Mouse (Mus musculus) adrenal gland, postnatal 4 days (tissue): ENCODE results near the gene Tgfbi. TPM values are rescaled to one million over a fixed set of nuclear protein-coding genes. Genes with fewer than 3 reads are reported as not detected.

Source experiments
- DNase-seq, 2 experiments: peaks; one replicate each; pipeline ENCODE4 v3.0.0; 2021 to 2022; ENCODE audit warnings: low spot score in 2 of 2, mixed read lengths in 2 of 2
- long read RNA-seq, 2 experiments: library from polyadenylated mRNA; stranded (forward); transcript quantifications; one replicate each; pipeline ENCODE4 v2.0.0; 2021
- total RNA-seq, 2 experiments: library from RNA; stranded (reverse); gene quantifications; 2 replicates each; pipeline ENCODE4 v1.2.3; 2021

Tgfbi gene
- 10 to 100 TPM; 52.0 to 53.4 TPM for total RNA-seq
- long read RNA-seq, experiment 1, transcript Tgfbi-201 (17 exons, 2,714 nt): major isoform, 7 of 21 reads
- long read RNA-seq, experiment 1, partial matches to known transcripts: 9 of 21 reads
- long read RNA-seq, experiment 1, other reads (novel, unspliced or antisense): 5 of 21 reads
- long read RNA-seq, experiment 2, transcript Tgfbi-201 (17 exons, 2,714 nt): major isoform, 70 of 85 reads
- long read RNA-seq, experiment 2, partial matches to known transcripts: 9 of 85 reads
- long read RNA-seq, experiment 2, other reads (novel, unspliced or antisense): 6 of 85 reads

DNA sequence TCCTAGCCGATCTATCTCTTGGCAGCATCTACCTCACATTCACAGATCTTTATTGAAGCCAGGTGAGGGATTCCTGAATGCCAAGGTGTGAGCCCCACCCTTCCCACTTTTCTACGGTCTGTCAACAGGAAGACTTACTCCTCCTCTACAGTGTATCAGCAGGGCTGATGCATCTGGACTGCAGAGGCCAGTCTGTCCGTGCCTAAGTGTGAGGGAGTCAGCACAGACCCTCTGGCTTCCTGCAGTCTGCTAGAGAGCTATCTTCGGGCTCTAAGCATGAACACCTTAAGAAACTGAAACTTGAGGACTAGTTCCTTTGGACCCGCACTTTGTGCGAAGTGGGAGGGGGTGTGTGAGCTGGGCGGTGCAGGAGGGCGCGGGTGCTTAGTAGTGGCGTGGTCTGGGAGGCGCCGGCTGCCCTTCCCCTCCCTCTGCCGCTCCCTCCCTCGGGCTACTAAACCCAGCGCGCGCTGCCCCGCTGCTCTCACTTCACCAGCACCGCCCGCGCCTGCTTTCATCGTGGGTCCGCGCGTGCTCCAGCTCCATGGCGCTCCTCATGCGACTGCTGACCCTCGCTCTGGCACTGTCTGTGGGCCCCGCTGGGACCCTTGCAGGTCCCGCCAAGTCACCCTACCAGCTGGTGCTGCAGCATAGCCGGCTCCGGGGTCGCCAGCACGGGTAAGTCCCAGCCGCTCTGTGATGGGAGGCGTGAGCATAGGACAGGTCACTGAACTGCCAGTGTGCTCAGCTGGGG lies at the start of gene Tgfbi:
Tgfbi (plus strand) TSS at position 421 of the 754 bp plus-strand sequence.
- DNase-seq: peak in 1 of 2 experiments; percentile 15

DNA sequence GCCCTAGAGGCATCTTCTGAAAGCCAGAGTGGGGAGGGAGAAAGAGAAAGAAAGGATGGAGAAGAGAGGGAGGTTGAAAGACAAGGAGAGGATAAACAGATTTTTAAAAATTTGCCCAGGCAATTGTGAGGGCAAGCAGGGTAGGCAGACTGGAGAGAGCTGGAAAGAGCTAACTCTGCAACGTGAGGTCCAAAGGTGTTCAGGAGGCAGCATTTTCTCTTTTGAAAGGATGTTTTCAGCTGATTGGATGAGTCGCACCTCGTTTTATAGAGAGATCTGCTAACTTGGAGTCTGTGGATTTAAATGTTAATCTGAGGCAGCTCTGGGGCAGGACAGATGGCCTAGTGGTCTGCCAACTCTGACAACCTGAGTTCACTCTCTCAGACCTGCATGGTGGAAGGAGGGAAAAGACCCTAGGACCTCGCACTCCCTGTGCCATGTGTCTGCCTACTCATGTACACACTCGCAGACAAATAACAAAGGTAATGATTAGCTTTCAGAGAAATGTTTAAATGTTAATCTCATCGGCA lies 49.4 kb upstream of the Tgfbi start:
- no peak for DNase-seq

DNA sequence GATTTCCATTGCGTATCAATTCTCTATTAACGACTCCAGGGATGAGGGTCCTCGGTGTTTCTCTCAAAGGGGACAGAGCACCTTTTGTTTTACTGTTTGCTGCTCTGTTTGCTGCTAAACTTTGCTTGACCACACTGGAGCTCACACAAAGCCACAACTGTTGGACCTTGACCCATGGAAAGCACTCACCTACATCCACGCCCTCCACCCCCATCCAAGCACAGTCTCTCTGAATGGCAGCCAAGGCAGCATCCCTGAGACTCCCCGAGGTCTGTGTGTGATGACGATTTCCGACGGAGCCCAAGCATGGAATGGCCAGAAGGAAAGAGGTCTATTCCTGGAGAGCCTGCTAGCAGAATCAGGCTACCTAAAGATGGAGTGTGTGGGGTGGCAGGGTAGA lies 48.2 kb upstream of the Tgfbi start:
- DNase-seq: no peak

DNA sequence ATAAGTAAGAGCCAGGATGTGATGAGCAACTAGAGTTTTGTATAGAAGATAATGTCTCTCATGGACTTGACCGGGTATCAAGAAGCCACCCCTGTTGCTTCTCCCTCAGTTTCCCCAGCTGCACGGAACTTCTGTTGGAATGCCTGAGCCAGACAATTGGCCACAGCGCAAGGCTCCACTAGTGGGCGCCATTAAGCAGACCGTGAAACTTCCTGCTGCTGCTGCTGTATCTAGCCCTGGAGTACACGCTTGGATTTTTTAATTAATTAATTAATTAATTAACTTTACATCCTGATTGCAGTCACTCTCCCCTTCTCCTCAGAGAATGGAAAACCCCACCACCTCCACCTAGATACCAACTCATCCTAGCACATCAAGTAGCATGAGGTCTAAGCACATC lies 46.2 kb upstream of the Tgfbi start:
- no peak for DNase-seq

DNA sequence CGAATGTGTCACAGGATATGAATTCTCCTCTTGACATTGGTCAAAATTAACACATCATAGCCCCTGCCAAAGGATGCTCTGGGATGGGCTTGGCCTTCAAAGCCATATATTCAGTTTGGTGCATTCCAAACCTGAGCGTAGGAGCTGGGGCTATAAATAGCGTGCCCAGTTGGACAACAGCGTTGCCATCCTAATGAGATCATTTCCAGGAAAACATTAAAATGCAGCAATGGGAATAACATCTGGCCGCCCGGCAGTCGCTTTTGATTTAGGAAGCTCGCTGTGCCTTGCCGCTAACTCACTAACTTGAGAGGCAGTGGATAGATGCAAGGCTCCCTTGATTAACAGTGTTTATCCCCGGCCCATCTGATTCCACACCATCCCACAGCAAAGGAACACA lies 43.0 kb upstream of the Tgfbi start:
- no peak for DNase-seq

DNA sequence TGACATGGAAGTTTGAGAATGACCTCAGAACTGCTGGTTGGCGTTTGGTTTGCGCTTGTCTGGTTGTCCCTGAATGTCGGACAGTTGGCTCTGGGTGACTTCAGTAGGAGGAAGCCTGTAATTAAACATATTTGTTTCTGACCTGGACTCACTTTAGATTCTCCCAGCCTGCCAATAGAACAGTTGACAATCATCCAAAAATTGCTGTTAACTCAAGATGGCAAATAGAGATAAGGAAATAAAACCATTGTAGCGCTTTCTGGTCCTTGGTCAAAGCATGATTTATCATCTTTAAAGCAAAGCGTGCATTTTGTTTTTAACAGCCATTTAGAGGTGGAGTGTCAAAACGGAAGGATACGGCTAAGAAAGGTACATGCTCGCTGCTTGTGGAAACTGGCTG lies 37.7 kb upstream of the Tgfbi start:
- no peak for DNase-seq

DNA sequence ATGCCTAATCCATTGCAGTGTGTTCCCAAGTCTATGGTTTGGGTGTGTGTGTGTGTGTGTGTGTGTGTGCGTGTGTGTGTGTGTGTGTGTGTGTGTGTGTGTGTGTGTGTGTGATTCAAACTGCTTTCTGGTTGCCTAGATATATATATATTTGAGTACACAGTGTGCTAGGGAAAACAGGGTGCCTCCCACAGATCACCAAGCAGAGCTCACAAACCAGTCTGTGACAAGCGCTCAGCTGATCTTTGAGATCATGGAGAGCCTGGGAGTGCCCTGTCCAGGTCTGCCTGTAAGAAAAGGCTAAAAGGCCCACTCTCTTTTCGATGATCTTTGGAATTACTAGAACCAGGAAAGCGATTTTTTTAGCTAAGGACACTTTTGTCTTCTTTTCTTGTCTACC lies 34.2 kb upstream of the Tgfbi start:
- DNase-seq: no peak

DNA sequence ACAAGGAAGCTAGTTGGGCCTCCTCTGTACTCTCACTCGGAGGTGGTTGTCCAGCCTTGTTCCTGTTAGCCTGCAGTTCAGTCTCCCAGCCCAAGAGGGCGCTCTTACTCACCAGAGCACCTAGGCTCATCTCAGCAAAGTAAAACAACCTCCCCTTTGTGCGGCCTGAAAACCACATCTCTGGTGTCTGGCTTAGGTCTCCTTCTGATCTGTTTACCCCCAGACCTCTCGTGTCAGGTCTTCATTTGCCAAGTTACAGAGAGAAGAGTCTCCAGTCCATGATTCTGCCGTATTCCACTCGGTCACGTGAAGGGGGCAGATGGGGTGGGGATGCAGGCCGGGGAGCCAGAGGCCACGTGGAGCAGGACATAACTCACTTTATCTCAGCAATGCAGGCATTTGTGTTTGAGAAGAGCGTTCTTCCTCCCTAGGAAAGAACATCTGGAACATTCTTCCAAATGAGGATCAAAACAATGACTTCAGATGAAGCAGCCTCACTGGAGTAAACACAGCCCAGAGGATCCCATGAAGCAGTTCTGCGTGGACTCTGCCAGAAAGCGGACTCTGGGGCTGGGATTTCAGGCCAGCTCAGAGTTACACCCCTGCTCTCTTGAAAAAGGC lies 33.5 kb upstream of the Tgfbi start:
- DNase-seq: peak in 1 of 2 experiments; percentile 75

DNA sequence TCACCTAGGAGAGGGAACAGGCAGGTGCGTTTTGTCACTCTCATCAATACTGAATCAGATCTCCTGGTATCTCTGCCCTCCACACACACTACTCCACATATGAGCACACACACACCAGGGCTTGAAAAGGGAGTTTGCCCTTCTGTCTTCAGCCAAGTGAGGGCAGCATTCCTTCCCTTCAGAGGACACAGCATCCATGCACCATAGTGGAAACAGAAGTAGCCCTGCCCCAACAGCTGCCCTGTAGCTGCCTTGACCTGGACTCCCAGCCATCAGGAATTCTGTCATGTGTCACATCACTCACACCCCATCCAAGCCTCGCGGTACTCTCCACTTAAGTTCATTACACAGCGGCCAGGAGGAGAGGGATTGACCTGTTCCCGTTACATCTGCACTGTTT lies 31.2 kb upstream of the Tgfbi start:
- no peak for DNase-seq

DNA sequence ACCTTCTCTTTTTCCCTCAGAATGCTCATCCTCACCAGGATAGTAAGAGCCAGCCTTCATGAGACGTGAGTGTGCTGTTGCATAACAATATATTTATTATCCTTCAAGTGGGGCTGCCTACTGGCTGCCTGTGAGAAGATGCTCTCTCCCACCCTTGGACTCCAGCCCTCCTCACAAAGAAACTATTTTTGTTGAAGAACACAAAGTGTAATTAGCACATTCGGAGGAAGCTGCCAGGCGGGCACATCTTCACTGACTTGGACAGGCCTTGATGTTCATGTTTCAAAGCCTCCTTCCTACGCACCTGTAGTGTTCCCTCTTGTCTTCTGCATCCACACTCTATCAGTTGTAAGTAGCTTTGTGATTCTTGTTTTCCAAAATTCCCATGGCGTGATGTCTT lies 28.9 kb upstream of the Tgfbi start:
- no peak for DNase-seq

DNA sequence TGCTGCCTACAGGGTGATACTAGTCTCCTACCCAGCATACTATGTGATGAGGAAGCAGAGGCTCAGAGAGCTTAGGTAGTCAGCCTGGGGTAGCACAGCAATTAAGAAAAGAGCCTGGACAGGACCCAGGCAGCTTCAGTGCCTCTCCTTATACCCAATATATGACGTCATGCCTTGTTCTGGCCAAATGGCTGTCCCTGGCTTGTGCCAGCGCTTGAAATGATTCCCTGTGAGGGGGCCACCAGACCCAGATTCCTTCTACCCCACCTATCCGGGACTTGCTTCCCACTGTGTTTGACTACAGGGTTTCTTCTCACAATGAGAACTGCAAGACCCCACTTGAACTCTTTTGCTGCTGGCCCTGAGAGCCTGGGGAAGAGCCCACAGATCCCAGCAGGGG lies 27.8 kb upstream of the Tgfbi start:
- DNase-seq: no peak

DNA sequence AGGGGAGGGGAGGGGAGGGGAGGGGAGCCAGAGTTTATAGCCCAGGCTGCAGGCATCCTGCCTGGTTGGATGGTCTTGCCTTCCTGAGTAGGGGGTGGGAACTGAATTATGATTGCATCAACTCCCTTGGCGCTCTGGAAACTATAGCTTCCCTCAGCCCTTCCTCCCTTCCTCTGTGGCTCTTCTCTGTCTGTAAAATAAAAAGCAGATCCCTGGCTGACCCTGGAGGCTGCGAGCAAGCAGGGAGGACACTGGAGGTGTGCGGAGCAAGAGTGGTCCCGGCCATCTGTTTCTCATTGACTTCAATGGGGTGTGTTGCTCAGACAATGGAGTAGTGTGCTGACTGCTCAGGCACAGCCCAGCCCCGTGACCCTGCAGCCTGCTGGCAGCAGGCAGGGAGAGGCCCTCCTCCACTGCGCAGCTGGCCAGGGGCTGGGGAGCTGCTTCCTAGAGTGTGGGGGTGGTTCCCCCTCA lies 27.3 kb upstream of the Tgfbi start:
- DNase-seq: peak in 1 of 2 experiments; percentile 21

DNA sequence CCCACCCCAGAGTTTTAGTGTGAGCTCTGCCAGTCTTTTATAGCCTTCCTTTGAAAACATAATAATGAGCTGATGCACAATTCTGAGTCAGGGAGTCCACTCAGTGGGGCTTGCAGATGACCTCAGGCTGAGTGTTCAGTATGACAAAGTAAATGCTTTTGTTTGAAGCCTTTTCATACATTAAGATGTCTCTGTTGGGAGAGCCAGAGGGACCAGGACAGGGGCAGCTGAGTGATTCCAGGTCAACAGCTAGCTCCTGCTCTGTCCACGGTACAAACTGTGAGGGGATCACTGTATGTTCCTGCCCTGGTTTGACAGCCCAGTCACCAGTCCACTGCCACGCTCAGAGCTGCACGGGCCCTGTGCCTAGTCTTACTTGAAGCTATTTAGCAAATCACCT lies 26.6 kb upstream of the Tgfbi start:
- DNase-seq: no peak

DNA sequence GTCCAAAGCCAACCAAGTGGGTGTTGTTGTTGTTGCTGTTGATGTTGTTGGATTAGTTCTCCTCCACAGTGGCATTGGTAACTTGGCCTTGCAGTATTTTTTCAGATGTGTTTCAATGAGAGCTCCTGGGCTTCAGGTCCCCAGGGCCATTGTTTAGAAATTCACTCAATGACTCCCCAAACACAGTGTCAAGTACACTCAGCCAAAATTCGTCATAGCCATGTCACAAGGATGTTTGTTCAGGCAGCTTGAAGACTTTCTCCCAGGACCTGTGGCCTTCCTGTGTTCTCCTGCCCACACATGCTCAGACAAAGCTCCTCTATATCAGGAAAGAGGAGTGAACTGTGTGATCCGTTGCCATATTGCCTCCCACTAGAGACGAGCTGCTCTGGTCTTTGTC lies 23.3 kb upstream of the Tgfbi start:
- no peak for DNase-seq

DNA sequence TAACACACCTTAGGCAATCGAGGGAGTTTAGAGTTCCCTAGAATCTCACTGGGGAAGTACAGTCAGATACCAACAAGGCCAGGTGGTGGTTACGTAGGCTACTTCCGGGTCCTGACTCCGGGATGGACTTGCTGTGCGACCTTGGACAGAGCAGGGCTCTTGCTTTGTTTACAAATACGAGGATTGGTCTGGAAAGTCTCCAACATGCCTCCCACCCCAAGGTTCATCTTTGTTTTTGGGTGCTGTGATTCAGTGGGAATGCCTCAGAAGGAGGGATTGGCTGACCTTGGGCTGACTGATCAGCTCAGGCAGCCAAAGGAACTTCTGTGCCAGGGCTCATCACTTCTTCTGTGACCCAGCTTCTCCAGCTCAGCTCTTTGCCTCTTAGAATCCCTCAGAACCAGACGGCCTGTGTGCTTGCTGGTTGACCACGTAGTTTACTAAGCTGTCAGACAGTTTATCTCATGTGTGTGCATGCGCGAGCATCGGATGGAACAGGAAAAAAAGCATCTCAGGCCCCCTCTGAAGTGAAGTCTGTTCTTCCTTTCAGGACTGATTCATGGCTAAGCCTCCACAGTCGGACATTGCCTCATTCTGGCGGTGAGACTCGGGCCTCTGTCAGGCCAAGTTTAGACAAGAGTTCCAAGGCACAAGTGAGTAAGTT lies 20.7 kb upstream of the Tgfbi start:
- peak in 1 of 2 experiments; percentile 43 for DNase-seq

DNA sequence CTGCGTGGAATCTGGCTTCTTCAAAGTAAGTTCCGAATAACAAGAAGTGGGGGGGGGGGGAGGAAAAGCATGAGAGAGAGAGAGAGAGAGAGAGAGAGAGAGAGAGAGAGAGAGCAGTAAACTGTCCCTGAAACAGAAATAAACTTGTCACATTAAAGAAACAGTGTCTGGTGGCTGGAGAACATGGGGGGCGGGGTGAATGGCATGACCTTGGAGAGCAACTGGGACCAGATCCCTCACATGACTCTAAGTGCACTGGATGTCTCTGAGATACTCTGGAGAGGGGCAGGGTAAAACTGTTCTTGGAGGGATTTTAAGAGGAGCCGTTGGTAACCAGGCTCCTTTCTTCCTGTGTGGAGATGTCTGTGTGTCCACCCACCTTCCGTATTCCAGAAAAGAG lies 19.1 kb upstream of the Tgfbi start:
- DNase-seq: no peak

DNA sequence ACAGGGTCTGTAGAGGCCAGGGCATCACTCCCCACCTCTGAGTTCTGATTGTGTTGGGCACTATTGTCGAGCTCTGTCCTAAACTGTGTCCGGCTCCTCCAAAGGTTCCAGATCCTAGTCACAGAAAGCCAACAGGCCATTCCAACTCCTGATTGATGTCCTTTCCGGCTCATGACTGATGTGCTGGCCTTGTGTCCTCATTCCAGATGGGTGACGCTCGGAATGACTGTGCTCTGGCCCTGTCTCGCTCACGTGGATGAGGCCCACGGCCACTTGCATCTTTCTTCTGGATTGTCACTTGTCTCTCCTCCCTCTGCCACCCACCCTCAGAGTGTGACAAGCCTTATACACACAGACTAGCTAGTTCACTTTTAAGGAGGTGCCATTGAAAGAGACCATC lies 18.1 kb upstream of the Tgfbi start:
- peak in 1 of 2 experiments; percentile 25 for DNase-seq

DNA sequence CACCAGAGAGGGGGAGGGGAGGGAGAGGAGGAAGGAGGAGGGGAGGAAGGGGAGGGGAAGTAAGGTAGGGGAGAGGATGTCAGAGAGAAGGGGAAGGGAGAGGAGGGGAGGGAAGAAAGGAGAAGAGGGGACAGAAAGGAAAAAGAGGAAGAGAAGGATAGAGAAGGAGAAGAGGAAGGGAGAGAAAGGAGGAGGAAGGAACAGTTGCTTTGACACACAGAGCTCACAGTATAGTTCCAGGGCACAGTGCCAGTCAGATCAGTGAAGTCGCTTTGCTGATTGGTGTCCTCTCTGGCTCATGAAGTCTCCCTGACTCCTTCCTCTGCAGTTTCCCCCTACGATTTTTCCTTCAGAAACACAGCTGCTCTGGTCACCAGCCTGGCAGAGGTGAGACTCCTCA lies 17.4 kb upstream of the Tgfbi start:
- no peak for DNase-seq

DNA sequence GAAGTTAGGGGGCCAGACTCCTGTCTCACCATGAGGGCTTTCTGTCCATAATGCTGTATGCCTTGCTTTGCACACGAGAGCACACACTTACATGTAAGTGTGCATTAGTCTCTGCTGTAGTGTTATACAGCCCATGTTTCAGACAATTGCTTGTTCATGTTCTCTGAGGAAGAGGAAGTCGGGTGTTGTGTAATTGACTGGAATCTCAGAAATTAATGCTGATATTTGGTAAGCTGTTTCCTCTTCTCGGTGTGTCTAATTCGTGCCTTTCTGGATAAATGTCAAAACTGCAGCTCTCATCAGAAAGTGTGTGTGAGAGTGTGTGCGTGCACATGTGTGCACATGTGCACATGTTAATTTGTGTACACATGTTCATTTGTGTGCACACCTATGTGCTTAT lies 16.1 kb upstream of the Tgfbi start:
- DNase-seq: no peak

DNA sequence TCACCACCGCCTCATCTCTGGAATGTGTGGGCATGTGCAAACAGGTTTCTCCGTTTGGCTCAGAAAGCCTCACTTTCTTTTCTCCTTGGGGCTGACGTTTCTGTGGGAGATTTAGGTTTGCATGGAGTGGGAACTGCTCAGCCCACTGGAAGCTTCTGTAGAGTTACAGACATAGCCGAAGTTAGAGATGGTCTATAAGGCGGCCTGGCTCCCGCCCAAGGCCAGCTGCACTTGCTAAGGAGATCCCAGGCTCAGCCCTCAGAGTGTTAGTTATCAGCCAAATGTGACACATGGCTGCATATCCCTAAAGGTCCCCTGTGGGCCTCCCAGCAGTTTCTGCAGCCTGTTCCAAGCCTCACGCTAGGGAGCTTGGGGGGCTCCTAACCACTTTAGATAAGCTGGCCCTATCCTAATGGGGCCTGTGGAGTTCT lies 15.3 kb upstream of the Tgfbi start:
- no peak for DNase-seq

DNA sequence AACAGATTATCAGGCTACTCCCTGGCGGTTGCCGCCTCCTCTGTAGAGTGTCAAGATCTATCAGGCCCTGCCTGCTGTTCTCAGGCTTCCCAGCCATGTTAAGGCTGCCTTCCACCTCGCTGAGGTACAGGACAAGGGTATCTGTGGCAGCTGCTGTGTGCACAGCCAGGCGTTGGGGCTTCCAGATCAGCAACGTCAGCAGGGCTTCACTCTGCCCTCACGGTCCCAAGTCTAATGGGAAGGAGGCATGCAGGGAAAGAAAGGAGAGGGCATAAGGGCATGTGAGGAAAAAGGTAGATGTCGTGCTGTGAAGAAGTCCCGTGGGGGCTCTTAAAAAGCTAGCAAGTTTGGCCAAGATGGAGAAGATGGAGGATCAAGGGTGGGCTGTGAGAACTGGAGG lies 14.1 kb upstream of the Tgfbi start:
- DNase-seq: no peak
